Mouse (Mus musculus) retina, postnatal 7 days (tissue): ENCODE results near the gene Vezt.

Experiments
- DNase-seq: peaks from one replicate; pipeline ENCODE4 v3.0.0-alpha.2; 2012; ENCODE audit warnings: low read depth, low spot score

Vezt gene

DNA sequence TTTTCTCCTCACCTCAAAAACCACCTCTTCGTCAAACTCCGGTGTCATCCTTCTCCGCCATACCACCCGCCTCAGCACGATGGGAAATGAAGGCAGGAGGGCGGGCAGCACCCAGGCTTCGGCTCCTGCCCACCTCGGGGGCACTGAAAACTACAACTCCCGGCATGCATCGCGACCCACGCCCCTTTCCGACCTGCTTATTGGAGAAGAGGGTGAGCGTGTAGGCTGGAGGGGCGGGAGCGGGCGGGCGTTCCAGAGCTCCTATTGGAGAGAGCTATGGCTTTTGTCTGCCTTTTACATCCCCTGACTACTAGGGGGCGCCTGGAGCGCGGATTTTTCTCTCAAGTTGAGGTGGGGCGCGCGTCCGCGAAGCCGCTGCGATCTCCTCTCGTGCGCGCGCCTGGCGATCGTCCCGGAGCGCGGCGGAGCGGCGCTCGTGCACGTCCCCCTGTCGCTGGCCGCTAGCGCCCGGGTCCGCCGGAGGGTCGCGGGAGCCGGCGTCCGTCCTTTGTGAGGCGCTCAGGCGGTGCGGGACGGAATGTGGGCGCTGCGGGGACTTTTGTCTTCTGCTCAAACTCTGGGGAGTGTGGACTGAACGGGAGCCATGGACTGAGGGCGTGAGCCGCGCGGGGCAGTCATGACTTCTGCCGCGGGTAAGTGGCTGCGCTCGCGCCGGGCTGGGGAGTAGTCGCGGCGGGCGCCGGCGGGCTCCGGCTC is at the start of gene Vezt, which contains the start of gene Fgd6:
Vezt (minus strand) TSS at position 160 of the 717 bp plus-strand sequence.
Fgd6 (plus strand) TSS at position 344 of the 717 bp plus-strand sequence.
- peak; percentile 99 for DNase-seq

DNA sequence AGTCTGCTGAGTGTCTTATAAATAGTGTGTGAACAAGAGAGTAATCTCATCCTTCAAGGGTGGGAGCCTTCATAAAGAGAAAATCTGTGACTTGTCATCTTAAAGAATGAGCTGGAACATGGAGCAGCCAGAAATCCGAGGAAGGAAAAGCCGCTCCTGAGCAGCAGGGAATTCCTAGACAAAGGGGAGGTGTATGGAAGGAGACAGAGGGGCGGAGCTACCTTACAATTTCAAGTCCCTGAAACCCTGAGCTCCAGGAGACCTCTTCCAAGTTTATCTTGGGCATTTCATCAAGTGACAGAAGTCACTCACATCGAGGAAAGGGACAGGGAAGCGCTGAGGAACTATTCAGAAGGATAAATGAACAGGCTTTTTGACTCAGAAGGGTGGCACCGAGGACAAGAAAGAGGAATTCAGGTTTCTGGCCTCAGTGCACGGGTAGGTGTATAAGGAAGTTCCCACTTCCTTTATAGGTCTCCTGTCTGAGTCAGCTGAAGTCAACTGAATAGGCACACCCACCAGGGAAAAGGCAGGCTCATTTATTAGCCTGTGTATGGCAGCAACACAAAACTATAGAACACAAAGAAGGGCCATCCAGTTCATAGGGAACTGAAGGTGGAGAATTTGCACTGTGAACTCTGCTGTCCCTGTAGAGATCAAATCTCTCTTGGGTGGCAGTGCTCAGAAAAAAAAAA is 46.6 kb upstream of the Vezt start:
- no peak for DNase-seq

- DNase-seq = no peak
Measured at GRCm38 (mm10) chr10:94080740-94081139, 45.1 kb upstream of the Vezt start.

- no peak for DNase-seq
Measured at GRCm38 (mm10) chr10:94076966-94077825, 41.6 kb upstream of the Vezt start.

GRCm38 (mm10) chr10:94072916-94073465 is 37.4 kb upstream of the Vezt start:
- no peak for DNase-seq

GRCm38 (mm10) chr10:94072261-94072915 is 36.8 kb upstream of the Vezt start:
- DNase-seq = no peak

DNA sequence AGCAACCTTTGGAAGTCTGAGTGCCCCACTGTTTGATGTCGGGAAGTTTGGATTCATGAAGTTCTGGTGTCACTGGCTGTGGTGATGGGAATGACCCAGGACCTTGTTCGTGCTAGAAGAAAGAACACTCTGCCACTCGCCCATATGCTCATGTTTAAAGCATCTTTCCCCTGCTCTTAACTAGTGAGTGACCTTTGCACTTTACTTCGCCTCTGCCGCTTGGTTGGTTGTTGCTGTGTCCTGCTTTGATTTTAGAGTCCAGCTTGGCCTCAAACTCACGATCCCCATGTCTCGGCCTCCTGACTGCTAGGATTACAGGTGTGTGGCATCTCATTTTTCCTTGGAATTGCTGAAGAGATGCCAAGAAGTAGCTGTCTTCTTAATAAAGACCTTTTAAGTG is 36.0 kb upstream of the Vezt start:
- DNase-seq = no peak

GRCm38 (mm10) chr10:94068701-94069100 is 33.1 kb upstream of the Vezt start:
- DNase-seq = no peak

DNA sequence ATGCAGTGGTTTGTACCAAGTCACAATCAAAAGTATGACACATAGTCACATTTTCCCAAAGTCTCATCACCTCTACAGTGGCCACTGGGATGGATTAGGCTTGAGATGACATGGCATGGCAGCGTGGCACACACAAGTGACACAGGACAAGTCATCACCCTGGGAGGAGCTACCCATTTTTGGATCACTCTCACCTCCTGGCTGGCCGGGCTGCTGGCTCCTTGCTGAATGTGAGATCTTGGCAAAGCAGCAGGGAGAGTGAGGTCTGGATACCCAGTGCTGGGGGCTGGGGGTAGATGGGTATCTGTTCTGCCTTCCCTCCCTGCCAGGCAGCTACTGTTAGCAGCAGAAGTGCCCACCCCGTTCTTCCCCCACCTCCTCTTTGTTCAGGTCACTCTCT is 31.3 kb upstream of the Vezt start:
- no peak for DNase-seq

- no peak for DNase-seq
Measured at GRCm38 (mm10) chr10:94062357-94062756, 26.7 kb upstream of the Vezt start.

GRCm38 (mm10) chr10:94060190-94060589 is 24.6 kb upstream of the Vezt start:
- no peak for DNase-seq

DNA sequence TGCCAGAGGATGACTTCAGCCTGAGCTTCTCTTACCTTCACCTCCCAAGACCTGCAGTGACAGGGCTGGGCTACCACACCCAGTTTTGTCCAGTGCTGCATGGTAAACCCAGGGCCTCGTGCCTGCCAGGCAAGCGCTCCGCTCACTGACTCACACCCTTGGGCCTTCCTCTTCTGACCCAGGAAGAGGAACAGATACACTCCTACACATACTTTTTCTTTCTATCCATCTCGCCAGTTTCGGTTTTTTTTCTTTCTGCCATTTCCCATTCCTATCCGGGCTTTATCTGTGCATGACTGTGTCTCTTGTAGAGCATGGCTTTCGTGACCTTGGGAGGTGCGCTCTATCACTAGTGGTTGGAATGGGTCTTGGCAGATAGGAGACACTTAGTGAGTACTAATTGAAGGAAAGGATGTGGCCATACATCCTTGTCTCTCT is 24.0 kb upstream of the Vezt start:
- DNase-seq = no peak

DNA sequence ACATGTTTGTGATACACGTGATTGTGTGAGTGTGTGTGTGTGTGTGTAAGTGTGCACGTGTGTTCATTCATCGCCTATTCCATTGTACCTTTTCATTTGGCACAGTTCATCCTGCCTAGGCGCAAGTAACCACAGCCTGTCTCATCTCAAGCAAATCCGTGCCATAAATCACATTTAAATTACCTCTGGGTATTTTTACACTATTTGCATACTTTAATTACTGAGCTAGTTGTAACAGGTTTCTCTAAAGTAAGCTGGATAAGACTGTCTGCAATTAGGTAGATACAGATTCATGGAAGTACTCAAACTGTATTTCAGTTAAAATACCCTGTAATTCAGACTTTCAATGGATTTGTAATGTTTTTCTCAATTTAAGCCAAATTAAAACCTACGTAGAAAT is 20.9 kb upstream of the Vezt start:
- no peak for DNase-seq

DNA sequence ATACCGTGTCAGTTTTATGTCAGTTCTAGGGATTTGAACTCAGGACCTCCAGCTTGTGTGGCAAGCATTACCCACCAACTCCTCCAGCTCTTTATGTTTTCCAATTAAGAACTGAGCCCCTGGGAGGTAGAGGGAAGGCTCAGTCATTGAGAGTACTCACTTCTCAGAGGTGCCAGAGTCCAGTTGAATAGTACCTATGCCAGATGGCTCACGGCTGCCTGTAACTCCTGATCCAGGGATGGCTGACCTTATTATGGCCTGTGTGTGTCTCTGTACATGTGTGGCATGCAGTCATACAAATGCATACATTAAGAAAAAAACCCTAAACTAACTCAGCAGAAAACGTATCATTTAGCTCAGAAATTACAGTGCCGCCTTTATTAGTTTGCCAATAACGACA is 15.1 kb upstream of the Vezt start:
- DNase-seq = no peak

DNA sequence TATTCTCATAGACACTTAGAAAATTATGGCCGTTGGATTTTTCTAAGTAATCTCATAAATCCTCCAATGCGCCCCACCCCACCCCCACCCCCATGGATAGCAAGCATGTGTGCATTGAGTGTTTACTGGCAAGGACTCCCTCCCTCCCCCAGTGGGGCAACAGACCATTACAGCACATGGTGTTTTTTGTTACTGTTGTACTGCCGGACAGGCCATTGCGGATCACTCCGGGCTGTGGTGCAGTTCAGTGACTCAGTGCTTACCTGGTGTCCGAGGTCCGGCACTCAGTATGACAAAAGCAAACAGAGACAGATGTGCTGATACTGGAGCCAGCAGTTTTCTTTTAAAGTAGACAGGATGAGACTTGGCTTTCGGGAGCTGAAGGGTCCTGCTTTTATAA is 13.5 kb upstream of the Vezt start:
- no peak for DNase-seq

DNA sequence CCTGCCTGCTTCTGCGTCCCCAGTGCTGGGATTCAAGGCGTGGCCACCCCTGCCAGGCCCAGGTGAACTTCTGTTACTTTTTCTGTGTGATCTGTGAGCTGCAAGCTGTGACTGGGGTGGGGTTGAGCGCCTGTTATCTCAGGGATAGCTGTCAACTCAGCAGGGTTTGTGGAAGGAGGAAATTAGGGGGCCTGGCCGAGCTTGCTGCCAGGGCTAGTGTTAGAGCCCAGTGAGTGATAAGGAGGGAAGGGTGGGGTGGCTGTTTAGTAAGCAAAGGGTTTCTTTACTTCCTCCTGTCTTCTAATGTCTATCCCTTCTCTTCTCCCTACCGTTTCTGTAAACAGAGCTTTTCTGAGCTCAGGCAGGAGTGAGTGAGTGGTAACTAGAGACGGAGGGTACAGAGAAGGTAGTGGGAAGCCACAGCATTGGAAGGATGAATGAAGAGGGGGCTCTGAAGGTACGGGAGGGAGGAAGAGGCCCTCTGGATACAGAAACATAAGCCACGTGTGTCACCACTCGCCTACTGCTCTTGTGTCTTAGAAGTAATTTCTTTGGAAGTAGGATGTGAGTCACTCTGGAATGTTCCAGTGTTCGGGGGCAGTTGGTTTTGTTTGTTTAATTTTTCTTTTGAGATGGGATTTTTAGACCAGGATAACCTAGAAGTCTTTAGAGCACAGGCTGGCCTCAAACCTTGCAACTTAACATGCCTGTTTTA is 12.4 kb upstream of the Vezt start:
- no peak for DNase-seq

GRCm38 (mm10) chr10:94047024-94047423 is 11.4 kb upstream of the Vezt start:
- DNase-seq = no peak

DNA sequence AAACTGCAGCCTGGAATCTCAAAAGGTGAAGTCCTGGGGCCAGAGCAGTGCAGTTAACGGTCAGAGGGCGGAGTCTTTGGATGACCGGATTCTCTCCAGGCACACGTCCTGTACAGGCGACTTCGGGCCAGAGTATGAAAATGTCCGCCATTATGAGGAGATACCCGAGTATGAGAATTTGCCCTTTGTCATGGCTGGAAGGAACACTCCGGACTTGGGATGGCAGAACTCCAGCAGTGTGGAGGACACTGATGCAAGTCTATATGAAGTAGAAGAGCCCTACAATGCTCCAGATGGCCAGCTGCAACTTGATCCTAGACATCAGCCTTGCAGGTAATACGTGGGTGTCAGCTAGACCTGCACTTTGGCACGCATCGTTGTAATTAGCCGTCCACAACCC is 9.7 kb upstream of the Vezt start:
- no peak for DNase-seq

DNA sequence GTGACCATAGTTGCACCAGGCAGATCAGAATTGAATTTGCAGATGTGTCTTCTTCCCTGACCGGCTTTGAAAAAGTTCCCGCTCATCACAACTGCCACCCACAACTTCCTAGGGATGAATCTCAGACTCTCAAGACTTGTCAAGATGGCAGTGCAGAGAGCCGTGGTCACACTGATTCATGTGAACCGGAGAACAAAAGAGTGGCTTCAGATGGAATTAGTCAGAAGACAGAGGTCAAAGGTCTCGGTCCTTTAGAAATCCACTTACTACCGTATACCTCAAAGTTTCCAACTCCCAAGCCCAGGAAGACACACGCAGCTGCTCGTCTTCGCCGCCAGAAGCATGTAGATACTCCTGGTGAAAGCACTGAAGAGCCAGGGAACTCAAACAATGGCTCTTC is 8.3 kb upstream of the Vezt start:
- DNase-seq = no peak

- DNase-seq = no peak
Measured at GRCm38 (mm10) chr10:94038366-94039260, 3.0 kb upstream of the Vezt start.
